ENCODE assay signal across 26 mouse cellular contexts in genomic region chr11:57159412-57159811, GRCm38 (mm10).
"Had no signal": no experiment of that assay in that cellular context is flagged by ENCODE, and none has a peak within 500 bp of the region (broad histone marks: within the 10 kb centered on the region; RNA-seq: fewer than 3 reads in every experiment).

No protein-coding gene starts in this region.

- H3K27me3 ChIP-seq: heart, embryonic 12.5 days; hindbrain, embryonic 12.5 days; intestine, embryonic 15.5 days; limb, embryonic 12.5 days had no signal

- H3K4me1 ChIP-seq: heart, embryonic 10.5 days; heart, embryonic 12.5 days; hindbrain, embryonic 12.5 days; intestine, embryonic 15.5 days; limb, embryonic 10.5 days had no signal

- H3K9me3 ChIP-seq: heart, embryonic 10.5 days; heart, embryonic 12.5 days; hindbrain, embryonic 10.5 days; hindbrain, embryonic 12.5 days; intestine, embryonic 15.5 days; limb, embryonic 10.5 days; limb, embryonic 12.5 days had no signal

- ATAC-seq: forebrain, postnatal 0 days; hindbrain, embryonic 16.5 days; inflammation-experienced regulatory T-cells, adult 6 months; intestine, embryonic 15.5 days; intestine, postnatal 0 days had no signal

- H3K9ac ChIP-seq: forebrain, postnatal 0 days; heart, embryonic 12.5 days; hindbrain, embryonic 12.5 days; hindbrain, embryonic 14.5 days; intestine, embryonic 15.5 days; limb, embryonic 12.5 days had no signal

- H3K4me2 ChIP-seq: heart, embryonic 12.5 days; hindbrain, embryonic 12.5 days; hindbrain, embryonic 14.5 days; intestine, embryonic 15.5 days; limb, embryonic 12.5 days; liver, embryonic 11.5 days had no signal

- DNase-seq: forebrain, postnatal 0 days; gastrocnemius, adult 2 months; gastrocnemius, postnatal 10 days; gastrocnemius, postnatal 25 days; heart, adult 2 months; heart, postnatal 10 days; heart, postnatal 4 days; kidney, adult 18-20 months; kidney, adult 8-10 months; kidney, postnatal 10 days; kidney, postnatal 25 days; kidney, postnatal 4 days; liver had no signal

- H3K27ac ChIP-seq: gastrocnemius, adult 2 months; heart, adult 2 months; heart, embryonic 10.5 days; hindbrain, embryonic 12.5 days; hindbrain, embryonic 14.5 days; intestine, embryonic 15.5 days; left cerebral cortex, adult 2 months; limb, embryonic 12.5 days had no signal

- H3K36me3 ChIP-seq: heart, embryonic 10.5 days; heart, embryonic 12.5 days; hindbrain, embryonic 10.5 days; hindbrain, embryonic 12.5 days; intestine, embryonic 15.5 days; limb, embryonic 10.5 days; limb, embryonic 12.5 days had no signal

- H3K4me3 ChIP-seq: gastrocnemius, adult 2 months; heart, adult 2 months; heart, embryonic 10.5 days; heart, embryonic 12.5 days; hindbrain, embryonic 10.5 days; hindbrain, embryonic 12.5 days; intestine, embryonic 15.5 days; left cerebral cortex, adult 2 months; limb, embryonic 10.5 days; limb, embryonic 12.5 days had no signal
